Mouse (Mus musculus) ES-CJ7 (cell line): Measurements from ENCODE around the gene Snx4.

Experiments
- DNase-seq: peaks from one replicate; pipeline ENCODE4 v3.0.0; 2011; ENCODE audit warnings: low read depth, low spot score

Snx4 gene

GRCm38 (mm10) chr16:33267616-33268253, 16.5 kb downstream of the Snx4 start:
- no peak for DNase-seq

- DNase-seq = no peak
Measured at GRCm38 (mm10) chr16:33271824-33272223, 20.6 kb downstream of the Snx4 start.

GRCm38 (mm10) chr16:33283079-33283478, 31.8 kb downstream of the Snx4 start:
- DNase-seq = no peak

DNA sequence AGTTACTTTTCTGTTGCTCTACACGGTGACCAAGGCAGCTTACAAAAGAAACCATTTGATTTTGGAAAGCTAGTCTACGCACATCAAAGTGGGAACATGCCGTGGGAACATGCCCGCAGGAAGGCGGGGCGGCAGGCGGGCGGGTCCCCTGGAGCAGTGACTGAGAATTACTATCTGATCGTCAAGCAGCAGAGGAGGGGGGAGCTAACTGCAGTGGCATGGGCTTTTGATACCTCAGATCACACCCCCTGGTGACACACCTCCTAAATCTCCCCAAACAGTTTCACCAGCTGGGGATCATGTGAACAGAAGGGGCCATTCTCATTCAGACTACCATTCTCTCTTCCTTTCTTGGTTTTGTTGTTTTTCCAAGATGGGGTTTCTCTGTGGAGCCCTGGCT, 37.3 kb downstream of the Snx4 start:
- DNase-seq = peak; percentile 53

DNA sequence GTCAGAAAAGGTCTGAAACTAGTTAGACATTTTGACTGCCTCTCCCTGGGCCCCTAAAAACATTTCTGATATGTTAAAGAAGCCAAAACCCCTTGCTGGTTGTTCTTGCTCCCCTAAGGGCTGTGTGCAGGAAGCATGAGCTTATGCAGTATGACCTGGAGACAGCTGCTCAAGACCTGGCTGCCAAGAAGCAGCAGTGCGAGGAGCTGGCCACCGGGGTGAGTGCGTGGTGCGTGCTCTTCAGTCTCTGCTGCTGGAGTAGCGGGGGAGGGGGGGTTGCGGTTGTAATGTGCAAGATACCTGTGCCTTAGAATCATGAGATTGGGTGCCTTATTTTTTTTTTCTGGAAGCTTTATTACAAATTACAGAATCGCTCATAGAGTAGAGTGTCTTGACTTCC, 38.7 kb downstream of the Snx4 start:
- peak; percentile 30 for DNase-seq

DNA sequence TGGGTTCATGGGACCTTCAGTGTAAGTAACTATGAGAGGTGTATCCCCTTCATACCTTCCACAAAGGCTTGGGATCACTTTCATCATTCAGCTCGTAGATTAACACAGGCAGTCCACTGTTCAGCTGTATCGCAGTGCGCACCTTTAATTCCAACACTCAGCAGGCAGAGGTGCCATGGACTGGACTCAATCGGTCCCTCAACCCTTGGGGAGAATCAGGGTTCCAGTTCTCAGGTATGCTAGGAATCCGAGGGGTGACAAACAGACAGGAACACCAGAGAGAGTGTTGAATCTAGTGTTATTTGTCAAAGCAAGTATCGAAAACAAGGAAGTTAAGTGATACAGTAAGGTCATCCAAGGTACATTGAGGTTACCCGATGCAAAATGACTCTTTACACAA, 41.0 kb downstream of the Snx4 start:
- no peak for DNase-seq

DNA sequence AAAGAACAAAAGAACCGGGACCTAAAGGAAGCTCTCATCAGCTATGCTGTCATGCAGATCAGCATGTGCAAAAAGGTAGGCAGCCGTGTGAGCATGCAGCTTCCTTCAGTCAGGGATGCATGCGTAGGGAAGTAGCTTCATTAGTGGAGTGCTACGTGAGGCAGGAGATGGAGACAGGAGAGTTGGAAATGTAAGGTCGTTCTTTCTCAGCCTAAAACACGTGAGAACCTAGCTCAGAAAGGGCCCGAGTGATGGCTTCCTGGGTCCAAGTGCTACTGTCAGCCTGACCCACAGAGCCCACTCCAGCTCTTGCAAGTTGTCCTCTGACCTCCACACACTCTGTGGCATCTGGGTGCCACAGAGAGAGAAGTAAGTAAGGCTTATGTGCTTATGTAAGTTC, 43.4 kb downstream of the Snx4 start:
- no peak for DNase-seq

GRCm38 (mm10) chr16:33295321-33295720, 44.1 kb downstream of the Snx4 start:
- DNase-seq = no peak

- no peak for DNase-seq
Measured at GRCm38 (mm10) chr16:33297493-33297892, 46.3 kb downstream of the Snx4 start.

DNA sequence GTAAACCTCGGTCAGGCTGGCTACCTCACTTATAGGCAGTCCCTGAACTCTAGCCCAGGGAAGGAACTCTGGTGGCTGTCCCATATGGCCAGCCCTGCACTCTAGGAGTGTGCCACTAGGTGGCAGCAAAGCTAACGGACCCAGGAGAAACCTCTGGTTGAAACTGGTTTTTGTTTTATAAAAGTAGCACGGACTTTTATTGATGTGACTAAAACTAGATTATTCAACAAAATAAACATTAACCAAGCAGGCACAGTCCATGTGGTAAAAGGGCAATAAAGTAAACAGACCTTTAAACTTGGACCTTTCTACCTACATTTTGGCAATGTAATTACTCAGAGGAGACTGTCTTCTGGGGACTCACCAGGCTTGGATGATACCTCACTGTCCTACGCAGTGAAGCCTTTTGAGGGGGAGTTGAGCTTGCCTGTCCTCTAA, 55.4 kb downstream of the Snx4 start:
- peak; percentile 56 for DNase-seq

GRCm38 (mm10) chr16:33307761-33308160, 56.5 kb downstream of the Snx4 start:
- DNase-seq = no peak

DNA sequence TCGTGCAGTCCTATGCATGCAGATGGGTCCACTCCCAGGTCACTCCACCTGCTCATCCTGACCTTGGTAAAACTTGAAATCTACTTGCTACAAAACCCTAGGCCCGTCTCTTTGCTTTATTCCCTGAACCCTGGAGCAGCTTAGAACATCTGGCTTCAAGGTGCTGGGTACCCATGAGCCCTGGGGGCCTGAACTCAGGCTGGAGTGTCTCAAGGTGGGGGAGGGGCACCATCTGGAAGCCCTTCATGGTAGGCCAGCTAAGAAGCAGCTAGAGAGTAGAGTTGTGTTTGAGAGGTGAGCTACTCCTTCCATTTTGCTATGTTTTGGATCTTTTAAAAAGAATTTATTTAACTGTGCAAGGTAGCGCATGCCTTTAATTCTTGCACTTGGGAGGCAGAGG, 57.8 kb downstream of the Snx4 start:
- DNase-seq = no peak

- no peak for DNase-seq
Measured at GRCm38 (mm10) chr16:33315611-33316010, 64.4 kb downstream of the Snx4 start.

- peak; percentile 43 for DNase-seq
Measured at GRCm38 (mm10) chr16:33317646-33318045, 66.4 kb downstream of the Snx4 start.

DNA sequence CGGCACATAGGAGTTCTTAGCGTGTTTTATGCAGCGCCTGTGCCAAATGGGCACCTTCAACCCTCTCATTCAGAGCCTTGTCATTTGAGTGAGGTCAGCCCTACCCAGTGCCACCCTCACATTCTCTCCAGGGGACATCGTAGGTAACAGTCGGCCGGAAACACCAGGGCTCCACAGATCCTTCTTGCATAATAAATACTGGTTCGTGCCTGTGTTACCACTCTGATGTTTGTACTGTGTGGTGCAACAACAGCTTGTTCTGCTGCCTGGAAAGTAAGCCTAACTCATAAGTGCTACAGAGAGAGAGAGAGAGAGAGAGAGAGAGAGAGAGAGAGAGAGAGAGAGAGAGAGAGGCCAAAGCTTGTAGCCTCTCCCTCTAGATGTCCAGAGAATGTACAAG, 66.8 kb downstream of the Snx4 start:
- DNase-seq = no peak

- no peak for DNase-seq
Measured at GRCm38 (mm10) chr16:33325704-33326455, 74.6 kb downstream of the Snx4 start.

- DNase-seq = peak; percentile 25
Measured at GRCm38 (mm10) chr16:33326589-33326988, 75.3 kb downstream of the Snx4 start.

DNA sequence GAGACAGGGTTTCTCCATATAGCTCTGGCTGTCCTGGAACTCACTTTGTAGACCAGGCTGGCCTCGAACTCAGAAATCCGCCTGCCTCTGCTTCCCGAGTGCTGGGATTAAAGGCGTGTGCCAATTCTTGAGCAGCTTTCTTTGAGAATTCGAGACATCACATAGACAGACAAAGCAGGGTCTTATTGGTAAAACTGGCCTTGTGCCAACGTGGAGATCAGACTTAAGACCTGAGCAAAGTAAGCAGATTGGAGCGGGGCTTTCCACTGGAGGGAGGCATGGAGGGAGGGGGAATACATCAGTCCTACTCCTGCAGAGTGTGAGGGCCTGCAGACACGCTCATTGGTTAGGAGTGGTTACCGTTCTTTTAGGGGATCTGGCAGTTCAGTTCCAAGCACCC, 75.9 kb downstream of the Snx4 start:
- no peak for DNase-seq

GRCm38 (mm10) chr16:33333015-33333414, 81.8 kb downstream of the Snx4 start:
- no peak for DNase-seq

GRCm38 (mm10) chr16:33337177-33337576, 85.9 kb downstream of the Snx4 start:
- peak; percentile 93 for DNase-seq

GRCm38 (mm10) chr16:33337681-33338080, 86.4 kb downstream of the Snx4 start:
- DNase-seq = peak; percentile 42

- DNase-seq = no peak
Measured at GRCm38 (mm10) chr16:33338492-33338891, 87.2 kb downstream of the Snx4 start.

DNA sequence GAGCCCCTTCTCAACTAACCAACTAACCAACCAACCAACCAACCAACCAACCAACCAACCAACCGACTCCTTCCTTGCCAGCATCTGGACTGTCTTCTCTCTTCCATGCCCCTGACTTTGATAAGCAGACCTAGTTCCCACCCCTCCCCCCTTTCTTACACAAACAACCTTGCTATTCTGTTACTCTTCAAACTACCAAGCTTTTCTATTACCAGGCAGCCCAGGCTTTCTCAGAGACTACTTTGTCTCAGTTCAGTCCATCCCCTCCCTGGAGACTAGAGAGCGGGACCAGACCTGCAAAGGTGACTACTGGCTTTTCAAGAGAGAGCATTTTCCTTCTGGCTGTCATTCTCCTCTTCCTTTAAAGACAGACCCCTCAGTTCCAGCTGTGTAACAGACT, 88.2 kb downstream of the Snx4 start:
- no peak for DNase-seq
